Mouse (Mus musculus) MEL (cell line): ENCODE data around the gene Ogfod2. TPM values are rescaled to one million over a fixed set of nuclear protein-coding genes. Genes with fewer than 3 reads are reported as not detected.

Experiments used
- DNase-seq: peaks from one replicate; pipeline ENCODE4 v3.0.0; 2011; ENCODE audit warnings: low read depth, low spot score
- H3K27ac ChIP-seq: 2 replicates; pipeline ENCODE4 v1.5.1; 2012; ENCODE audit warnings: low read depth, mild to moderate bottlenecking, control low read depth, low read length, moderate library complexity; ENCODE audit not compliant: control insufficient read depth
- H3K27me3 ChIP-seq, 2 experiments: fragments of 150-350 bp in 1 of 2; sonication (generic) in 1 of 2; 2 replicates each; pipeline ENCODE4 v1.6.1; 2012; ENCODE audit warnings: low read length in 2 of 2, mild to moderate bottlenecking in 2 of 2, improper control_type of control experiment in 1 of 2, moderate library complexity in 1 of 2; ENCODE audit not compliant: insufficient read depth in 2 of 2, control insufficient read depth in 1 of 2
- H3K36me3 ChIP-seq, 2 experiments: 2 replicates each; pipeline ENCODE4 v1.6.1; 2012 to 2014; ENCODE audit warnings: low read length in 2 of 2, improper control_type of control experiment in 1 of 2, inconsistent platforms in 1 of 2, mild to moderate bottlenecking in 1 of 2; ENCODE audit not compliant: insufficient read depth in 2 of 2, control insufficient read depth in 1 of 2
- H3K4me1 ChIP-seq, 2 experiments: fragments of 150-350 bp in 1 of 2; sonication (generic) in 1 of 2; 2 replicates each; pipeline ENCODE4 v1.6.1; 2012; ENCODE audit warnings: low read length in 2 of 2, improper control_type of control experiment in 1 of 2, mild to moderate bottlenecking in 1 of 2; ENCODE audit not compliant: insufficient read depth in 2 of 2, control insufficient read depth in 1 of 2
- H3K4me3 ChIP-seq, 2 experiments: fragments of 150-350 bp in 1 of 2; sonication (generic) in 1 of 2; 2 replicates each; pipeline ENCODE4 v1.5.1; 2012; ENCODE audit warnings: low read depth in 2 of 2, low read length in 2 of 2, mild to moderate bottlenecking in 2 of 2, moderate library complexity in 2 of 2, control low read depth in 1 of 2, improper control_type of control experiment in 1 of 2; ENCODE audit not compliant: control insufficient read depth in 1 of 2, insufficient read depth in 1 of 2
- H3K79me2 ChIP-seq: 2 replicates; pipeline ENCODE4 v1.6.1; 2012; ENCODE audit warnings: mild to moderate bottlenecking, low read length, moderate library complexity; ENCODE audit not compliant: control insufficient read depth, poor library complexity, insufficient read depth
- H3K9ac ChIP-seq: 2 replicates; pipeline ENCODE4 v1.6.1; 2012; ENCODE audit warnings: low read depth, mild to moderate bottlenecking, control low read depth, low read length, moderate library complexity; ENCODE audit not compliant: control insufficient read depth, poor library complexity, severe bottlenecking
- H3K9me3 ChIP-seq: fragments of 150-350 bp; sonication (generic); replicated peaks from 2 replicates; pipeline ENCODE4 v1.6.1; 2012; ENCODE audit warnings: mild to moderate bottlenecking, low read length, improper control_type of control experiment, moderate library complexity; ENCODE audit not compliant: insufficient read depth
- BHLHE40 ChIP-seq: IDR thresholded peaks from 2 replicates; pipeline ENCODE4 v1.6.1; 2012; ENCODE audit warnings: low read depth, mild to moderate bottlenecking, inconsistent platforms, low read length, improper control_type of control experiment, borderline replicate concordance
- ELF1 ChIP-seq: IDR thresholded peaks from 2 replicates; pipeline ENCODE4 v1.6.1; 2014; ENCODE audit warnings: low read depth, mild to moderate bottlenecking, inconsistent platforms, low read length, improper control_type of control experiment, moderate library complexity
- GATA1 ChIP-seq: IDR thresholded peaks from 2 replicates; pipeline ENCODE4 v1.6.1; 2011; ENCODE audit warnings: low read depth, low read length, improper control_type of control experiment
- MAFK ChIP-seq: IDR thresholded peaks from 2 replicates; pipeline ENCODE4 v1.6.1; 2011; ENCODE audit warnings: low read depth, mild to moderate bottlenecking, low read length, improper control_type of control experiment, borderline replicate concordance
- MEF2A ChIP-seq: IDR thresholded peaks from 2 replicates; pipeline ENCODE4 v1.6.1; 2014; ENCODE audit warnings: low read depth, mild to moderate bottlenecking, inconsistent platforms, low read length, improper control_type of control experiment; ENCODE audit not compliant: poor library complexity, insufficient replicate concordance, severe bottlenecking; ENCODE audit errors: extremely low read depth
- MYB ChIP-seq: IDR thresholded peaks from 2 replicates; pipeline ENCODE4 v1.6.1; 2011; ENCODE audit warnings: mild to moderate bottlenecking, low read depth, low read length, improper control_type of control experiment
- MYC ChIP-seq: IDR thresholded peaks from 2 replicates; pipeline ENCODE4 v1.6.1; 2011; ENCODE audit warnings: low read depth, mild to moderate bottlenecking, low read length, improper control_type of control experiment, moderate library complexity
- NRF1 ChIP-seq: IDR thresholded peaks from 2 replicates; pipeline ENCODE4 v1.6.1; 2014; ENCODE audit warnings: low read depth, mild to moderate bottlenecking, inconsistent platforms, low read length, improper control_type of control experiment, moderate library complexity; ENCODE audit not compliant: poor library complexity, insufficient read depth, severe bottlenecking
- POLR2AphosphoS2 ChIP-seq: IDR thresholded peaks from 2 replicates; pipeline ENCODE4 v1.6.1; 2011; ENCODE audit warnings: low read length, improper control_type of control experiment
- RAD21 ChIP-seq: IDR thresholded peaks from 2 replicates; pipeline ENCODE4 v1.6.1; 2011; ENCODE audit warnings: mild to moderate bottlenecking, low read depth, low read length, improper control_type of control experiment
- RCOR1 ChIP-seq: IDR thresholded peaks from 2 replicates; pipeline ENCODE4 v1.6.1; 2012; ENCODE audit warnings: low read depth, mild to moderate bottlenecking, inconsistent platforms, low read length, improper control_type of control experiment
- SIN3A ChIP-seq: IDR thresholded peaks from 2 replicates; pipeline ENCODE4 v1.6.1; 2012; ENCODE audit warnings: low read length, improper control_type of control experiment, inconsistent platforms
- TCF12 ChIP-seq: IDR thresholded peaks from 2 replicates; pipeline ENCODE4 v1.6.1; 2014; ENCODE audit warnings: low read depth, mild to moderate bottlenecking, inconsistent platforms, low read length, improper control_type of control experiment, moderate library complexity
- UBTF ChIP-seq: IDR thresholded peaks from 2 replicates; pipeline ENCODE4 v1.6.1; 2012; ENCODE audit warnings: low read depth, mild to moderate bottlenecking, inconsistent platforms, low read length, improper control_type of control experiment, moderate library complexity, borderline replicate concordance; ENCODE audit not compliant: insufficient read depth
- USF1 ChIP-seq: IDR thresholded peaks from 2 replicates; pipeline ENCODE4 v1.6.1; 2014; ENCODE audit warnings: low read depth, mild to moderate bottlenecking, inconsistent platforms, low read length, improper control_type of control experiment, moderate library complexity
- USF2 ChIP-seq, 2 experiments: IDR thresholded peaks; 2 replicates each; pipeline ENCODE4 v1.6.1; 2011 to 2012; ENCODE audit warnings: improper control_type of control experiment in 2 of 2, low read length in 2 of 2, borderline replicate concordance in 1 of 2, inconsistent platforms in 1 of 2, low read depth in 1 of 2, mild to moderate bottlenecking in 1 of 2; ENCODE audit not compliant: insufficient read depth in 1 of 2
- ZC3H11A ChIP-seq: IDR thresholded peaks from 2 replicates; pipeline ENCODE4 v1.6.1; 2012; ENCODE audit warnings: low read depth, mild to moderate bottlenecking, inconsistent platforms, low read length, improper control_type of control experiment
- polyA plus RNA-seq, 2 experiments: library from polyadenylated mRNA; stranded (reverse) in 1 of 2; unstranded in 1 of 2; fragments of >175 nt in 1 of 2; fragments of >200 nt in 1 of 2; gene quantifications; 2 replicates each; pipeline versions ENCODE4 v1.2.1 to v1.2.4; 2012; ENCODE audit warnings: low replicate concordance in 2 of 2, low read depth in 1 of 2; ENCODE audit not compliant: insufficient read length in 2 of 2, insufficient read depth in 1 of 2, missing spikeins in 1 of 2
- total RNA-seq: library from RNA; depleted of rRNA; stranded (reverse); fragments of 300-350 nt; gene quantifications from 2 replicates; pipeline ENCODE4 v1.2.3, GENCODE M21; 2012

Ogfod2 gene
- total and polyA plus RNA-seq, 3 experiments = 39.8 to 51.2 TPM; not detected in 1

DNA sequence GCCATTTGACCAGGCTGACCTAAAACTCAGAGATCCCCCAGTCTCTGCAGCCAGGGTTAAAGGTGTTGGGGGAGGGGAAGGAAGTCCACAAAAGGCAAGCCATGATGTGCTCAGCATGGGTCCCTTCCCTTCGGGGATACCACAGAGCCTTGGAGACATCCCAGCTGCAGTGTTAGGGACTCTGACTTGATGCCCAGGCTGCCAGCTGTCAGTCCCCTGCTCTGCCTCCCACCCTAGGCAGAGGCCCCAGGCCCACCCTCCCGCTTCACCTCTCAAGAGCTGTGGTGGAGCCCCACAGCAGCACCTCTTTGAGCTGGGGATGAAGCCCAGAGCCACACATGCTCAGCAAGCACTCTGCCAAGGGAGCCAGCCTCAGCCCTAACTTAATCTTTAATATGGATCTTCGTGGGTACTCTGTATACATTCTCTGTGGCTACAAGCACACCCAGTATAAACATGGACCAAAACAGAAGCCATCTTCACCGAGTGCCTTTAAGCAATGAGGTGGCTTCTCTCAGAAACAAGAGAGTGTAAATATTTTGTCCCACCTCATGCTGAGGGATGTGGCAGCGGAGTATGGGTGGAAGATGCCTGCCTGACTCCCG lies 34.1 kb upstream of the Ogfod2 start:
- Histone ChIP-seq H3K27ac (no peak overlapping the region), H3K27me3 (no peaks in the 10 kb centered on the region), H3K36me3 (peaks cover 0 to 11% of the 10 kb centered on the region in 2 experiments; a peak in 2 of 4 replicates), H3K4me3 (no peak overlapping the region), H3K79me2 (no peaks in the 10 kb centered on the region; the same call in 1 of the 2 replicates), H3K9ac (no peak overlapping the region), H3K9me3 (no peaks in the 10 kb centered on the region), H3K4me1 (peaks cover 5 to 14% of the 10 kb centered on the region in 2 experiments)
- TF ChIP-seq ZC3H11A (no peak), RCOR1 (no peak), MYC (no peak), RAD21 (no peak), USF2 (IDR thresholded peaks at IDR 0.05; ENCODE audit: borderline replicate concordance in 1 of 2, insufficient read depth in 1 of 2, low read depth in 1 of 2, low read length in 2 of 2) (no peak), MEF2A (no peak), POLR2AphosphoS2 (no peak)
- no peak for DNase-seq

GRCm38 (mm10) chr5:124078794-124079416 lies 33.2 kb upstream of the Ogfod2 start:
- no peak overlapping the region for H3K27ac ChIP-seq
- no peaks in the 10 kb centered on the region for H3K27me3 ChIP-seq
- H3K4me3 ChIP-seq = no peak overlapping the region
- H3K79me2 ChIP-seq = no peaks in the 10 kb centered on the region; the same call in 1 of the 2 replicates
- H3K9me3 ChIP-seq = no peaks in the 10 kb centered on the region
- no peak overlapping the region for H3K9ac ChIP-seq
- peaks cover 0 to 11% of the 10 kb centered on the region in 2 experiments; a peak in 2 of 4 replicates for H3K36me3 ChIP-seq
- H3K4me1 ChIP-seq = peaks cover 5 to 14% of the 10 kb centered on the region in 2 experiments
- no peak for DNase-seq
- TF ChIP-seq SIN3A (no peak), ZC3H11A (no peak), BHLHE40 (no peak), MYB (no peak), NRF1 (no peak), MAFK (no peak), TCF12 (no peak), USF1 (no peak), GATA1 (no peak), UBTF (no peak), ELF1 (no peak)
